Mouse (Mus musculus) adrenal gland, postnatal 14 days (tissue): Measurements from ENCODE around the gene Tnnt1. TPM values are rescaled to one million over a fixed set of nuclear protein-coding genes. Genes with fewer than 3 reads are reported as not detected.
A peak's percentile ranks its signal among the peaks of the same experiment; 100 is the strongest.
"Not testable (repeated sequence)": the region's sequence is repeated elsewhere in the genome, so short reads cannot be mapped to it uniquely, and the experiment has no call there.

ENCODE experiments used
- DNase-seq: peaks from one replicate; pipeline ENCODE4 v3.0.0; 2021; ENCODE audit warnings: mixed read lengths
- long read RNA-seq, 2 experiments: library from polyadenylated mRNA; stranded (forward); transcript quantifications; one replicate each; pipeline ENCODE4 v2.0.0; 2021
- total RNA-seq: library from RNA; stranded (reverse); gene quantifications from 2 replicates; pipeline ENCODE4 v1.2.3, GENCODE M21; 2021

The Tnnt1 gene
- total RNA-seq = 1.1 and 2.0 TPM in 2 replicates
- long read RNA-seq, experiment 1, partial matches to known transcripts = 2 of 2 reads
- long read RNA-seq, experiment 1, other reads (novel, unspliced or antisense) = 0 of 2 reads
- long read RNA-seq, experiment 2, partial matches to known transcripts = 1 of 2 reads
- long read RNA-seq, experiment 2, other reads (novel, unspliced or antisense) = 1 of 2 reads

DNA sequence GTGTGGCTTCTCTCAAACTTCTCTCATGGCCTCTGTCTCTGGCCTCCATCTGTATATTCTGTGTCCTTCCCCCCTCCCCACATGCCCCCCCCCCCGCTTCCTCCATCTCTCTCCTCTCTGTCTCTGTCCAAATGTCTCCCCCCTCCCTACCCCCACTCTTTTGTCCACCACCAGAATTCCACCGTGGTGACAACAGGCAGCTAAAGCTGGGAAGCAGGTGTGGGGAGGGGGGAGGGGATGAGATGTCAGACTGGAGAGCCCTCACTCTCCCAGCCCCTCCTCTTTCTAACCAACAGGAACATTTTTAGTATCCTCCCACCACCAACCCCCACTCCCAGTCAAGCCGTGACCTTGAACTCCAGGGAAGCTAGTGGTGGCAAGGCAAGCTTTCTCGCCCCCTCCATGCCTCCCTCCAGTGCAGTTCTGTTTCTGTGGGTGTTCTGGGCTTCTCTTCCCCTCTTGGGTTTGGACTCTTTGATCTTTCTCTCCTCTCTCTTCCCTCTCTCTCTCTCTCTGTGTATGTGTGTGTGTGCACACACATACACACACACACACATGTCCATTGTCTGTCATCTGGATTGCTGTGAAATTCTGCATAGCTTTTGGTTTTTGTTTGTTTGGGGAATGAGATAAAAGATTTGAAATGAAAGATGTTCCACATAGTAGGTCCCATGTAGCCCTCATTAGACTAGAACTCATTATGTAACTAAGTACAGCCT is at the start of gene Tnnt1:
TSS of gene Tnnt1 (minus strand) at position 51 of the 719 bp plus-strand sequence.
- DNase-seq = no peak

DNA sequence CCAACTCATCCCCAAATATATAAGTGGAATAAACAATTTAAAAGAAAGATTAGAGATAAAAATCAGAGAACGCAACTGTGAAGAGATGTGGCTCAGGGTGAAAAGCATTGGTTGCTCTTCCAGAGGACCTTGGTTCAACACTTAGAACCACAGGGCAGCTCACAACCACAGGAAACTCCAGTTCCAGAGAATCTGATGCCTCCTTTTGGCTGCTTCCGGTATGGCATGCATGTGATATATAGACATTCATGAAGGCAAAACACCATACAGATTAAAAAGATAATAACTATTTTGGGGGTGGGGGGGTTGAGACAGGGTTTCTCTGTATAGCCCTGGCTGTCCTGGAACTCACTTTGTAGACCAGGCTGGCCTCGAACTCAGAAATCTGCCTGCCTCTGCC is 46.5 kb upstream of the Tnnt1 start:
- no peak for DNase-seq

DNA sequence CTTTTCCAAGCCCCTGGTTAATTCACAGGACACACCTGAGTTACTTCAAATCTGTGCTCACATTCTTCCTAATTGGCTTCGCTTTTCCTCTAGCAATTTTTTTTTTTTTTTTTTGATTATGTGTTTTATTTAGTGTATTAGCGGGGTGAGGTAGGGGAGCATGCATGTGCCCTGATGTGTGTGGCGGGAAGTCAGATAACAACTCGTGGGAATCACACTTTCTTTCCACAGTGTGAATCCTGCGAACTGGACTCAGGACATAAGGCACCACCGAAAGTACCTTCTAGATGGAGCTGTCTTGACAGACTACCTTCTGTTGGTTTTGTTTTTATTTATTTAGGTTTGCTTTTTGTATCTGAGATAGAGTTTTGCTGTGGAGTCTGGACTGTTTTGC is 41.0 kb upstream of the Tnnt1 start:
- no peak for DNase-seq

DNA sequence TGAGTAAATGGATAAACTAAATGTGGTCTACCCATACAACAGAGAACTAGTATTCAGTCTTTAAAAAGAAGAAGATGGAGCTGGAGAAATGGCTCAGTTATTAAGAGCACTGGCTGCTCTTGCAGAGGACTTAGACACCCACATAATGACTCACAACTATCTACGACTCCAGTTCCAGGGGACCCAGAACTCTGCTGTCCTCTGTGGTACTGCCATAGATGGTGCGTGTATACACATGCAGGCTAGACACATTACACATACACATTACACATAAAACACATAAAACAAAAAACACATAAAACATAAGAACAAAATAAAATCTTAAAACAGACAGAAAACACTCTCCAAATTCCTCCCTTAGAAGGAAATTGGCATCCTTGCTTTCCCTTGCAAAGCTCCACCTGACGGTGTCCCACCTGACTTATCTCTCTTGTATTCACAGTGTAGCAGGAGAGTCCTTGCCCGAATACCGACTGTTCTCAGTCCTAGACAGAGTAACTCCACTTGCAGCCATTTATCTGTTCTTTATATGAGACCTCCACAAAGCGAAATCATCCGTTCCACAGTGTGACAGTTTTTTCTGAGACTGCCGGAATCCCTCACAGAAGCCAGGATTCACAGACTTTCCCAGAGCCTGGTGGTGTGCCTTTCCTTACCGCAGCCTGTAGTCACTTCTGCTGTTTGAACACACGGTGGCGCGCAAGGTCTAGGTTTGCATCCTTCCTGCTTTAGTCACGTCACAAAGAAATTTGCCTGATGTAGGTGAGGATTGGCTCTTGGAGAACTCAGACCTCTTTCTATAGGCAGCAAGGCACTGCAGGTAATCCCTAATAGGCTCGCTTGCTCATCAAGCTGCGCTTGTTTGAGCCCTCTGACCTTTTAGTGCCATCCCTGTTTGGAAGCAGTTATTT is 40.3 kb upstream of the Tnnt1 start:
- peak; percentile 82 for DNase-seq

DNA sequence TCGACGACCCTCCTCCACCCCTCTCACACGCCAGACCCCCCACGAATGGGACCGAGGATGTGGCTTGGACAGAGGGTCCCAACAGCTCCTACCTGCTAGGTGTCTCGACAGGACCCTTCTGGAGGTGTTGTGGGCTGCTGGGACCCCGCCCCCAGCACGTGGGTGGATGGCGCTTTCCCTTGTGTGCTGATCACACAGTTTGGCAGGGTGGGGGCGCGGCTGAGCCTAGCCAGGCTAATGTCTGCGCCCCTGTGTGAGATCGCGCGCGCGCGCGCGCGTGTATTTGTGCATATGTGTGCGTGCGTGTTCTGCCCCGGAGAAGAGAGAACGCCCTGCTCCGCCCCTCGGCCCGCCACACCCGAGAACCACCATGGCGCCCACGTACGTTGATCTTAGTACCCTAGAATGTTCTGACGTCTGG is 31.0 kb upstream of the Tnnt1 start, which contains the start of gene Syt5:
TSS of gene Syt5 (minus strand) at position 321 of the 421 bp plus-strand sequence.
- no peak for DNase-seq

DNA sequence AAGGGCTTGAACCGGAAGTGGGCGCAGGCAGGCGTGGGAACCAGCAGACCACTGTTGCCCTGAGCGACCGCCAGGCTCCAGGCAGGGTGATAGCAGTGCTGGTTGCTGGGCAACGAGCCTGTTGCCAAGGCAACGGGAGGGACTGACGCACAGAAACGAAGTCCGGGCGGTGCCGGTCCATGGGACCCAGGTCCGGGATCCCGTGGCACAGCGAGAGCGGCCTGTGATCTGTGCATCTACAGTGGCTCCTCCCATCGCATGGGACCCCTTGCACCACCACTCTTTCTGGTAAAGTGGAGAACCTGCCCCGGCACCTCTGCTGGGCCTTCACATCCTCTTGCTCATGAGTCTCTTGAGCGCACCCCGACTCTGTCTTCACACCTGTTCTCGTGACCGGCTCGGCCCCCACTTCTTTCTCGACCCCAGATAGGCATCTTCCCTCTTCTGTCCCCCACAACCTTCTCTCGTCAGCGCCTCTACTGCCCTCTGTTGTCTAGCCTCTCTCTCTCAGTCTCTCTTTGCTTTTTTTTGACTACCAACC is 30.5 kb upstream of the Tnnt1 start:
- peak; percentile 86 for DNase-seq

DNA sequence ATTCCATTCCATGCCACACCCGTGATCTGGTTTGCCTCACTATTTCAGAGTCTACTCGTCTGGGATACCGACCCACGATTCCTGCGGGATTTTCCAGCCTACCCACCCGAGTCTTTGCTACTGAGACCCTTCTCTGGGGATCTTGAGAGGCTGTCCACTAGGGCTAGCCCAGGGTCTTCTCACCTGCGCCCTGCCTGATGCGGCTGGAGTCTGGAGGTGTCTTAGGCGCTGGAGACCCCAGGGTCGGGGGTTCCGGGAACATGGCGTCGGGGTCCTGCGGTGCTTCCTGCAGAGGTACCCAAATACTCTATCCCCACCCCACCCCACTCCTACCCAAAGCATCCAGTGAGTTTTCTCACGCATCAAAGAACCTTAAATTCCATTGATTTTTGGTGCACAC is 29.9 kb upstream of the Tnnt1 start:
- no peak for DNase-seq

DNA sequence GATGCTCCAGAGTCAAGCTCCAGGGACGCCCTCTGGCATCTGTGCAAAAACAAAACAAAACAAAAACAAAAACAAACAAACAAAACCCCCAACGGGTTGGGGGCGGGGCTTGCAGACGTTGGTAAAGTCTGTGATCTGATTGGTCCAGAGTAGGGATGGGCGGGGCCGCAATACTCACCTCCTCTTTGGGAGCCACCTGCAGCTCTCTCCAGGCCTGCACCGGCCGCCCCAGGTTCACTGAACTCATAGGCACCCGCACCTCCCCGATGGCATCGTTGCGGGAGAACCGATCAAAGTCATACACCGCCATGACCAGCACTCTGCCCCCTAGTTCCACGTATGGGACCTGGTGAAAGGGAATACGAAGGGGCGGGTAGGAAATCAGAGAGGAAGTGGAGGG is 25.8 kb upstream of the Tnnt1 start:
- DNase-seq = no peak

DNA sequence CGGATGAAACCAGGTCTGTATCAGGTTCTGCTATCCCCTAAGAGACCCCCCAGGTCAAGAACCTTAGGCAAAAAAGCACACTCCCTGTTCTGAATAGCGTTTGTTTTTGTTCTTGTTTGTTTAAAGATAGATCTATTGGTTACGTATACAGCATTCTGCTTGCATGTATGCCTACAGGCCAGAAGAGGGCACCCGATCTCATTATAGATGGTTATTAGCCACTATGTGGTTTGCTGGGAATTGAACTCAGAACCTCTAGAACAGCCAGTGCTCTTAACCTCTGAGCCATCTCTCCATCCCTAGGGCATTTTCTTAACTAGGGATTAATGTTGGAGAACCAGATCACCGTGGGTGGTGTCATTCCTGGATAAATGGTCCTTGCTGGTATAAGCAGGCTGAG is 25.2 kb upstream of the Tnnt1 start:
- no peak for DNase-seq

DNA sequence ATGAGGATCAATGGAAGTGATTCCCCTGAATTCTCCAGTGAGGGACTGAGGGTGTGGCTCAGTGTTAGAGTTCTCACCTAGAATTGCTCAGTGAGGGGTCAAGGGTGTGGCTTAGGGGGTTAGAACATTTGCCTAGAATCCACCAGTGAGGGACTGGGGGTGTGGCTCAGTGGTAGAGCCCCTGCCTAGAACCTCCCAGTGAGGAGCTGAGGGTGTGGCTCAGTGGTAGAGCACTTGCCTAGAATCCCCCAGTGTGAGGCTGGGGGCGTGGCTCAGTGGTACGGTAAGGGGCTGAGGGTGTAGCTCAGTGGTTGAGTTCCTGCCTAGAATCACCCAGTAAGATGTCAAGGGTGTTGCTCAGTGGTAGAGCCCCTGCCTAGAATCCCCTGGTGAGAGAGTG is 22.8 kb upstream of the Tnnt1 start:
- no peak for DNase-seq

DNA sequence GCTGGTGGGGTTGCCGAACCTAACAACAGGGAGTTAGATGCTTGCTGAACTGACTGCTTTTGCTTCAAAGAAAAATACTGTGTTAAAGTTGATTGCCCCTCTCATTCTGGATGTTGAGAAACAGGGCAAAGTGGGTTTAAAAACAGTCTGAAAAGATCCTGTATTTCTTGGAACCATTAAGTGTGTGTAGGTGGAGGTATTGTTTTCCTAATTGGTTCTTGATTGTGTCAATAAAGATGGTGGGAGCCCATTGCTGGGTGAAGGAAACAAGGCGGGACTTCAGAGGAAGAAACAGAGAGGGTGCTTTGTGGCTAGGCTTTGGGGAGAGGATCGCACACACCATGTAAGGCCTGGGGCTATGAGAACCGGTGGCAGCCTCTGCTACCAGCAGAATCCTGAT is 21.0 kb upstream of the Tnnt1 start:
- no peak for DNase-seq

DNA sequence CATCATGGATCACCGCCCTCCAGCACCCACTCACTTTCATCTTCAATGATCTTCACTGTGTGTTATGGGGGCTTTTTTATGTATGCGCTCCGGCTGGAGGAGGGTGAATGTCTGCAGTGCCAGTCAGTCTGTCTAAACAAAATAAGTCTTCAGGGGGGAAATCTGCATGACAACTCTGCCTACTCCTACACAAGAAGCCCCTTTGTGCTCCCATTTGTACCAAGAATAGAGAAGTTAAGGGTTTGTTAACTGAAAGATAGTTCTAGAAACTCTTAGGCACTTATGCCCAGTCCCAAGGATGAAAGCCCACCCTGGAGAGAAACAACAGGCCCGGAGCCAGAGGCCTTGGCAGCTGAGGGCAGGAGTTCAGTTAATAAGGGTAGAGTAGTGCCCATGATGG is 20.2 kb upstream of the Tnnt1 start:
- no peak for DNase-seq

DNA sequence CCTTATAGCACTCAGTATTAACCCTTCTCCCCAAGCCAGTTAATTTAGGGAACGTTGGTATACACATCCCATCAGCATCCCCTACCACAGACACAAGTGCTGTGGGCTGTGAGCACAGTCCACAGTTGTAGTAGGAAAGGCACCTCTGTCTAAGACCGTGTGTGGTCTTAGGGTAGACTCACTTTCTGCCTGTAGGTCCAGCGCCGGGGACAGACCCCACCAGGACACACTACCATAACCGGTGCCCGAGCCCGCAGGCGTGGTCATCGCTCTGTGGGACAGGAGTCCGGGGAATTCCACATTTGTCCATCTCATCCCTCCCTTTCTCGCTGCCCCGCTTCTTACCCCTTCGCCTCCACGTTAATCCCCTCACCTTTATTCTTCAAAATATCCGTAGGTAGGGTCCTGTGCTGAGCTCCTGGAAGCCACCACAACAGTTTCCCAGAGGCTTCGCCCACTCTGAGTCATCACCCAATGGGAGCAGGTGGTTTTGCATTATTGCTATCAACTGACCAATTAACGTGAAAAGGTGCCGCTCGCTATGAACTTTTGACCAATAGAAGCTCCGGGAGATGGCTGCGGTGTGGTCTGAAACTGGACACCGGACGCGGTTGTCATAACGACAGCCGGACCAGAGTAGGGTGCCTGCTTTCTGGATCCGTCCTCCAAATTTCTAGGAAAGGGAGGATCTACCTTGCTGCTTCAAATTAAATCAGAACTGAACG is 16.0 kb upstream of the Tnnt1 start, which contains the start of gene Dnaaf3:
TSS of gene Dnaaf3 (minus strand) at position 449 of the 725 bp plus-strand sequence.
- DNase-seq = peak; percentile 89

DNA sequence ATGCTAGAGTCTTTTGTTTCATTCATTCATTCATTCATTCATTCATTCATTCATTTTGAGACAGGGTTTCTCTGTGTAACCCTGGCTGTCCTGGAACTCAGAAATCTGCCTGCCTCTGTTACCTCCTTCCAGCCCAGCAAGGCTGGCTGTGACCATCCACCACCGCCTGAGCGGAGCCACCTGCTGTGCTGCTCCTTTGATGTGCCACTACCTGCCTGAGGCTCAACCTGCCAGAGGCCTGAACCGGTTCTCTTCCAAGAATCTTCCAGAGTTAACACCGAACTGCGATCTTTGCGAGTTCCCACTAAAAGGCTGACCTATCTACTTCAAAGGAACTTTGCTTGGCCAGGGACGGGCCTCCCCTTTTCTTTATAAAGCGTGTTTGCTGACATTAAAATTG is 14.0 kb upstream of the Tnnt1 start:
- DNase-seq = not testable (repeated sequence)

DNA sequence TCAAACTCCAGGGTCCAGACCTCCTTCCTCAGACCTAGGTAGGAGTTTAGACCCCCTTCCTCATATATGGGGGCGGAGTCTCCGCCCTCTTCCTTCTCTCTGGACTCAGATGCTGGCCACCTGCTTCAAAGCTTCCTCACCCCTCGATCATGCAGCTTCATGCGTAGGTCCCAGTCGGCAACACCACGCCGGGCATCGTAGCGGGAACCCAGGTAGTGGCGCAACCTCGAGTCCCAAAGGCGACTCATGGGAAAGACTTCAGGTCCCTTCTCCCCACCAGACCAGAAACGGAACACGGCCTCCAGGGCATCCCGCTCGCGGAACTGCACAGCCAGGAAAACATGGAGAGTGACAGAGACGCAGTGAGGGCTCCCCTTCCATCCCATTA is 11.1 kb upstream of the Tnnt1 start:
- no peak for DNase-seq

DNA sequence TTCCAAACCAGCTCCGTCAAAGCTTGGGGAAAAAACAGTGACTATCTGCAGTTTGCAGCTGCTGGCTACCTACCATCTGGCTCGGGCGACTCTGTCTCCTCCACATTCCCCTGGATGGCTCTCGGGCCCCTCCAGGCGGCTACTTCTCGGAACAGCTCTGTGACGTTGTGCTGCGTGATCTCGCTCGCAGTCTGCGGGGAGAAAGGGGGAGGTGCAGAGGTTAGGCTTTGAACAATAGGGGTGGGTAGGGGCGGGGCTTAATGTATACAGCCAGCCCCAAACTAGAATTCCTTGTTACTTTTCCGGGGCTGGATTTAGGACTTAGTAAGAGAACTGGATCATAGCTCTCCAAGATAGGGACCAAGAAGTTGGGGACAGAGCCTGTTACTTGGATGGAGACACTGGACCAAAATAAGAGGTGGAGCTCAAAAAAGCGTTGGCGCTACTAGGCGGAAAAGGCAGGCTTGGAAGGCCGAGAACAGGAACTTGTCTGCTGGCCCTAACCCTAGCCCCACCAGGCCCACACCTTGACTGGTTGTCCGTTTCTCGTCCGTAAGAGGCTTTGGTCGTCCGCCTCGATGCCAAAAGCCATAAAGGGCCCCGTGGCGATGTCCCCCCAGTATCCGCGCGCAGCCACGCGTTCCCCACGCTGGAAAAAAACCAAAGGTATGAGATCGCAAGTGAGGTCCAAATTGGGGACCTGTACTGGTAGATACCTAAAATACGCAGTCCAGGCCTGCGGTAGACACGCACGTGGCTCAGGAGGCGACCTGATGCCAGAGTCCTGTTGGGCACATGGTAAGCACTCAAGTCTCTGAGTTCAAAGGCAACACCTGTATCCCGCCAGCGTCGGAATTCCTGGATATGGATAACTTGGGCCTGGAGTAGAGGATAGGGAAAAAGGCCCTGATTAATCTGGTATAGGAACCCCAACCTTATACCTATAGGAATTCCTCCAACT is 10.4 kb upstream of the Tnnt1 start:
- peak; percentile 84 for DNase-seq

DNA sequence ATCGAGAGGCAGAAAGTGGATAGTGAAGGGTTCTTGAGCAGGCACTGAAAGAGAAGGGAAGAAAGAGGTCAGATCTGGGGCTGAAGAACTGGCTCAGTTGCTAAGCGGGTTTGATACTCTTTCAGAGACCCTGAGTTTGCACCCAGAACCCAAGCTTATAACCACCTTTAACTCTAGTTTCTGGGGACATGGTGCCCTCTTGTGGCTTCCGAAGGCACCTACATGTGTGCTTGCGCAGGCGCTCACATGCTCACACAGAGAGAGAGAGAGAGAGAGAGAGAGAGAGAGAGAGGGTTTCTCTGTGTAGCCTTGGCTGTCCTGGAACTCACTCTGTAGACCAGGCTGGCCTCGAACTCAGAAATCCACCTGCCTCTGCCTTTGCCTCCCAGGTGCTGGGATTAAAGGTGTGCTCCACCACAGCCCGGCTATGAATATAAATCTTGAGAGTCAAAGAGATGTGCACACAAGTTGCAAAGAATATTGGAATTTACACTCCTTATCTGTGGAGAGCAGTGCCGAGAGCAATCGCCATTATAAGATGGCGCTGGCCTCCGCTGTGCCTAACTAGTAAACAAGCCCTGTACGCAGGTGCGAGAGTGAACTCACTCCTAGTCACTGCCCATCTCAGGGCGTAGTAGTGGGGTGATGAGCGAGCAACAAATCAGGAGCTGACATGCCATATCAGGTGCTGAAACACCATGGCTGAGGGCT is 8.2 kb upstream of the Tnnt1 start, which contains the start of gene Tnni3:
TSS of gene Tnni3 (minus strand) at position 18 of the 711 bp plus-strand sequence.
- DNase-seq = peak; percentile 63

DNA sequence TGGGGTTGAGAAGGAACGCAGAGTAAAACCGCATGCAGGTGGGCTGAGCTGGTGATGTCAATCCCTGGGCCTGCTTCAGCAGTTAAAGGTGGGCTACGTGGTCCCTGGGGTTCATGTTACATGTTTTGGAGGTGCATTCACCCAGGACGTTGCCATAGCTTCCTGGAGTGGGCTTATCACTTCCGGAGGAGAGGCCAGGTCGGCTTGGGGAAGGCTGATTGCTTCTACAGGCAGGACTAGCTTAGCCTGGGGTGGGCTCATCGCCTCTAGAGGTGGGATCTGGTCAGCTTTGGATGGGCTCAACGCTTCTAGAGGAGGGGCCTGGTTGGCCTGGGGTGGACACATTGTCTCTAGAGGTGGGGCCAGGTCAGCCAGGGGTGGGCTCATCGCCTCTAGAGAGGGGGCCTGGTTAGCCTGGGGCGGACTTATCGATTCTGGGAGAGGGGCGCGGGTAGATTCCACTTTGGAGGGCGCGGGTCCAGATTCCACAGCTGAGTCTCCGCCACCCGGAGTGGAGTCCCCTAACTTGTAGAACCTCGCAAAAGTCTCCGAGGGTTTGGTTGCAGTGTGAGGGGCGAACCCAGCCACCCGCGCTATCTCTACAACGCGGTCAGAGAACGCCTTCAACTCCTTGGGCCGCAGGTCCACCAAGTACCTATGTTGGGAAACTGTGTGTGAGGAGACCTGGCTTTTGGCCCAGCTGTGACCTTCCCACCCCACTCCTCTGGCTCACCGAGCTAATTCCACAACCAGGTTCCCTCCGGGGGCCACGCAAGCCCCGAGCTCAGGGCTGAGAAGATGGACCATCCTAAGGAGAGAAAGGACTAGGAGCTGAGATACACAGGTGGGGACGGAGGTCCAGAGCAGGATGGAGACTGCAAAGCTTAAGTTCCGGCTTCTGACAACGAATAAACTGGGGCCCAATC is 7.3 kb upstream of the Tnnt1 start:
- no peak for DNase-seq

DNA sequence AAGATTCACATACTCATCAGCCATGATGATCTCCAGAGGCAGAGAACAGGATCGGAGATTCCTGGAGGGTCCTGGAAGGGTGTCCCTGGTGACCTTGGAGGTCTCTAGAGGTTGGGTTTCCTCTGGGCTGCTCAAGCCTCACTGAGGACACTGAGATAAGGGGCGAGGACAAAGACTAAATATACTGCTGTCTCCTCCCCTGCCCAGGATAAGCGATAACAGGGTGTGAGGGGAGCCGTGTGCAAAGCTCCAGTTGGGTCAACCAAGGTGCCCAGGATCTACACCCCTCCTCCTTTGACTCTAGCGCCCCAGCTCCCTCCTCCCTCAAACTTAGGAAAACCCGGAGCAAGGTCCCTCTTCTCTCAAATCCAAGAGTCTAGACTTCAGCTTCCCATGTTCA is 6.1 kb upstream of the Tnnt1 start:
- DNase-seq = no peak
